Mouse (Mus musculus): ENCODE measurements around the gene Bub1b.

- no peak for TF ChIP-seq CTCF (IDR thresholded peaks at IDR 0.05; ENCODE audit: extremely low read depth, insufficient read depth, low read length)
- TF ChIP-seq POLR2A (IDR thresholded peaks at IDR 0.05; ENCODE audit: extremely low read depth, insufficient read depth, low read length): no peak
Measured at GRCm38 (mm10) chr2:118669245-118669644, 71.2 kb downstream of the Bub1b start.
